9 mouse cellular contexts compared by ENCODE assay signal in genomic region chr9:60865866-60866265, GRCm38 (mm10).
DNase-seq lines count a peak whose midpoint lies in the region; TF ChIP-seq lines count a peak whose summit lies in the region.
"Had no signal": no experiment of that assay in that cellular context is flagged by ENCODE, and none has a peak within 500 bp of the region (broad histone marks: within the 10 kb centered on the region; RNA-seq: fewer than 3 reads in every experiment).

No protein-coding gene starts in this region.

- no peaks in the 10 kb centered on the region; the same call in 1 of the 2 replicates for H3K4me1 ChIP-seq in kidney, adult 2 months (ENCODE audit: control insufficient read depth, insufficient read depth, low read length)

- TF ChIP-seq CTCF in kidney, adult 2 months (conservative IDR thresholded peaks at IDR 0.05; ENCODE audit: insufficient read depth, insufficient read length, low read depth, low read length), result no peak

- H3K4me3 ChIP-seq in kidney, adult 2 months (ENCODE audit: insufficient read depth, low read depth, low read length), result no peak overlapping the region

- DNase-seq in kidney, adult 2 months, result peak; percentile 68
- DNase-seq in kidney, adult 18-20 months, result no peak
- DNase-seq in cerebellum, postnatal 36 days, result peak; percentile 35 to 44
- DNase-seq in heart, postnatal 25 days (ENCODE audit: low spot score), result peak; percentile 51
- DNase-seq in lung, postnatal 25 days (ENCODE audit: low spot score), result peak; percentile 39
- no peak for DNase-seq in right cerebral cortex, postnatal 36 days (ENCODE audit: low spot score in 2 of 2)
- DNase-seq in gastrocnemius, postnatal 36 days, result no peak
- no peak for DNase-seq in thymus, postnatal 4 days

- H3K27ac ChIP-seq in kidney, adult 2 months (ENCODE audit: insufficient read depth, low read depth, low read length), result peak overlapping the region; percentile 41; the same call in 1 of the 2 replicates

- intact Hi-C loops in heart, postnatal 25 days (cut with DNase I), result no loop called here
- intact Hi-C loops in gastrocnemius, postnatal 36 days (cut with DNase I), result no loop called here

- peaks cover 8% of the 10 kb centered on the region for H3K36me3 ChIP-seq in kidney, adult 2 months (ENCODE audit: control insufficient read depth, insufficient read depth, low read length)
- H3K36me3 ChIP-seq: G1E had no signal

- H3K27me3 ChIP-seq in kidney, adult 2 months (replicated peaks; ENCODE audit: control insufficient read depth, insufficient read depth, low read length), result no peaks in the 10 kb centered on the region

- no peak for TF ChIP-seq POLR2A in kidney, adult 2 months (IDR thresholded peaks at IDR 0.05; ENCODE audit: low read depth, low read length)

- WGBS in kidney, adult 2 months, result 77% methylated on average over 4 of the region's 4 CpGs

Comparison
In these comparisons a context has a peak if more than half of its experiments do, and no peak if none do; other contexts are left out.
1. DNase-seq: peak in kidney, adult 2 months (single experiment), cerebellum, postnatal 36 days (2 of 2), heart, postnatal 25 days (single experiment) and lung, postnatal 25 days (single experiment); none in kidney, adult 18-20 months (single experiment), right cerebral cortex, postnatal 36 days (0 of 2), gastrocnemius, postnatal 36 days (0 of 2) and thymus, postnatal 4 days (single experiment).